Mouse (Mus musculus) adrenal gland, postnatal 25 days (tissue): ENCODE measurements at regions not wholly inside any gene's neighbourhood (a gene's known extent, or its start where the extent isn't known, plus 50 kb on each side); places are given as distances from the start of the nearest gene placed in this dataset.

ENCODE experiments used
- DNase-seq: peaks from one replicate; pipeline ENCODE4 v3.0.0; 2021; ENCODE audit warnings: mixed read lengths

DNA sequence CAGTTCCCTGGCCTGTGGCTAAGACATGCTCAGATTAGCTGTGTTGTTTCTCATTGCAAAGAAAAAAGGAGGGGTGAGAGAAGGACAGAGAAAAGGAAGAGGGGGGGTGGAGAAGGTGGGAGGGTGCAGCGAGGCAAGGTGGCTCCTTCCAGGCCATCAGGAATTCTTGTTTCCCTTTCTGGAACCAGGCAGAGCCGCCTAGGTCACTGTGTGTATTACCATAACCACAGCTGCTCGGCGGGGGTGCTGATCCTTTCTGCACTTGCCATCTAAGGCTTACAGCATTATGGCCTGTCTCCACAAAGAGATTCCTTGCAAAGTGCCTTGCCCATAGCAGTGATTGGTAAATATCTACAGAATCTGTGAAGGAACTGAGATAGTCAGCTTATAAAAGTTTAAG is 493.1 kb upstream of the Cdh4 start:
- no peak for DNase-seq

DNA sequence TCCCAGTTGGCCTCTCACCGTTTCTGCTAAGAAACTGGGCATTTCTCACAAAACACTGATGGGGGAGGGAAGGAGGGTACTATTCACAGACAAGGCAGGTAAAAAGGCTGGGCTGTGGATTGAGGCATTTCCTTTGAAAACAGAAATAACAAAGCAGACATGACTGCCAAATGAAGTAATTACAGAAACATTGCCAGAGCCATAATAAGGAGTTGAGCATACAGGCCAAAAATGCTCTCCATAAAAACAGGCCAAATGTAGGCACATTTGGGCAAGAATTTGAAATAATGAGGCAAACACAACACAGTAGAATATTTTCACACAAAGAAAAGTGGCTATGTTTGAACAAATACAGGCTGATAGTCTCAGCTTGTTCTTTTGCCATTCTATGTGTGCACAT is 491.9 kb upstream of the Cdh4 start:
- no peak for DNase-seq

DNA sequence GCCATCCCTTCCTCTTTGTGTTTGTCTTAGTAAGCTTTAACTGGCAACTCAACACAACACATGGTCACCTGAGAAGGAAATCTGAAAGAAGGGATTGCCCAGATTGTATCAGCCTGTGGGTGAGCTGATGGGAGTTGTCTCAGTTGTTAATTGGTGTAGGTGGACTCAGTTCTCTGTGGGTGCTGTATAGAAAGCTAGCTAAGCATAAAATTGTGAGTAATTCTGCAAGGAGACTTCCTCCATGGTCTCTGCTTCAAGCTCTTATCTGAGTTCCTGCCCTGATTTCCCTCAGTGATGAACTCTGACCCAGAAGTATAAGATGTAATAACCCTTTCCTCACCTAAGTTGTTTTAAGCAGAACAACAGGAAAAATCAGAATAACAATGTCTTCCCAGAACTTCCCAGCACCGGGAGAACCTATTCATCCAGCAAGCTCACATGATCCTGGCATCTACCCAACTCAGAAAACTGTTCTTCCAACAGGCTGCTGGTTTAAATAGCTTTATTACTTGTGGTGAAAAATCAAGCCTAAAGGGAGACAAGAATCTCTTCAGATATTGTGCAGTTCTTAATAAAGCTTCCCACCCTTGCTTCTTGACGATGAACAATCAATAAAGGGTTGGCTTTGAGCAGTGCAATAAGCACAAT is 487.7 kb upstream of the Cdh4 start:
- DNase-seq, result no peak

DNA sequence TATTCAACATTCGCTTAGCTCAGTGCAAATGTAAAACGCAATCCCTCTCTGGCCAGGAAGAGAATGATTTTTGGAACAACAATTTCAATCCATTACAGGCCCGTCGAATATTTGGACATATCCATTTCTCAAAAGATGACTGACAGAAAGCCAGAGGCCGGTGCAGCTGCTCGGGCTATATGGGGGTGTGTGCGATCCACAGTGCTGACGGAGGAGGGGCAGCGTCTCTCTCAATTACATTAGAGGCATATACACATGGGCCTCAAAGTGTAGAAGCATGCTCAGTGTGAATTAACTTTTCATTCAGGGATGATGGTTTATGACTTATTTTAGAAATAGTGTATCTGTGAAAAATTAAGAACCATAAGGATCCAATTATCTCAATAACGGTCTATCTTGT is 483.4 kb upstream of the Cdh4 start:
- DNase-seq, result no peak

DNA sequence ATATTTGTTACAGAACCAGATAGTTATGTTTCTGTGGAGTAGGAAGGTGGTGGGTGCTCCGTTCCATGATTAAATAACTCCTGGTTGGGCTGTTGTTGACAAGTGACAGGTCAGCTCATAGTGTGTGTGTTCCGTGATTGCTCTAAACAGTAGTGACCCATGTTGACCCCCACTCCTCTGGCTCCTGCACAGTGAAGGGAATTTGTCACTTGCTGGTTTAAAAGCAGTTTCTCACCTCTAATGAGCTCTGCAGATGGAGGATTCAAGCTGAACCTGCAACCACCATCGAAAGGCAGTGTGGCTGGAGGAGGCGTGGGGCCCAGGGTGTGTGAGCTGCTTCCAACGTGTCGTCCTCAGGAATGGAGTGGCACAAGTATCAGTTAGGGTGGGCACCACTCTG is 482.6 kb upstream of the Cdh4 start:
- no peak for DNase-seq

DNA sequence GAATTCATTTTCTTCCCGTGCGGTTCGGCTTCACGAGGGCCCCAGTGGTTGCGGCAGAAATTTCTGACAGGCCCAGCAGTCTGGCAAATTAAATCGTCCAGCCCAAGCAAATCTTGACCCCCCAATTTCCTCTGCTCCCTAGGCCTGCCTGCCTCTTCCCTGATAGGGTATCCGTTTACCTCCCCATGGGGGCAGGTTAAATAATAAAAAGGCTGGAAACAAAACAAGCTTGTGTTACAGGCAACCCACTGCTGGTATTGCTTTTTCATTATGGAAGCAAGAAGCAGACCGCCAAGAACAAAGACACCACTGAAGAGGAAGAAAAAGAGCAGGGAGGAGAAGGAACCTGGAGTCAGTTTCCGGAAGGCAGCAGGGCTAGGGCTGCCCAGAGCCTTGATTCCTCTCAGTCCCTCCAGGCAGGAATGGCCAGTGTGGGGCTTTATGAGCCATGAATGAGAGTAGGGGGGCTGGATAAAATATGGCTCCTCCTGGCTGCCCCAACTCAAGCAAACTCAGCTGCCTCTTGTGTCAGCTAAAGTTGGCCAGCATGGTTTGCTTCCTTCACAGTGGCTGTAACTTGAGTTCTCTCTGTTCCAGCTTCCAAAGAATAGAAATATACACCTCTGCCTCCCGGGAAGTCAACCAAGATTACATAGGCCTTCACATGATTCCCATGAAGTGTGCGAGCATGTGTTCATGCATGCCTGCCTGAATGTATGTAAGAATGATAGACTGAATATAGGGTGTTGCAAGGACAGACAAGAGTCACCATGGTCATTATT is 474.5 kb upstream of the Cdh4 start:
- DNase-seq, result no peak

DNA sequence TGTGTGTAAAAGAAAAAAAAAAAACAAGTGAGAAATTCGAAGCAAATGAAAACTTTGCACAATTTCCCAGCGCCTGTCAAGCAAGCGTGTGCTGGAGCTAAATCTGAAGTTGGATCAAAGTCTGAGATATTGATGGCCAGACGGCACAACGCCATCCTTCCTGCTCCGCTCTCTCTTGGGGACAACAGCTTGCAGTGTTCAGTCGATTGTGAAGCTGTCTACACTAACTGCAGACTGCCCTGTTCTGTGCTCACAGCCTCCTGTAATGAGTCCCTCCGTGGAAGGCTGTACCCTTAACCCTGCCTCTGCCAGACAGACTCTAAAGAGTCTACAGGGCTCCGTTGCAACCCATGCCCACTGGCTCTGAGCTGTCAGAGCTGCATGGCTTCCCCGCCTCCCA is 472.5 kb upstream of the Cdh4 start:
- DNase-seq, result no peak

DNA sequence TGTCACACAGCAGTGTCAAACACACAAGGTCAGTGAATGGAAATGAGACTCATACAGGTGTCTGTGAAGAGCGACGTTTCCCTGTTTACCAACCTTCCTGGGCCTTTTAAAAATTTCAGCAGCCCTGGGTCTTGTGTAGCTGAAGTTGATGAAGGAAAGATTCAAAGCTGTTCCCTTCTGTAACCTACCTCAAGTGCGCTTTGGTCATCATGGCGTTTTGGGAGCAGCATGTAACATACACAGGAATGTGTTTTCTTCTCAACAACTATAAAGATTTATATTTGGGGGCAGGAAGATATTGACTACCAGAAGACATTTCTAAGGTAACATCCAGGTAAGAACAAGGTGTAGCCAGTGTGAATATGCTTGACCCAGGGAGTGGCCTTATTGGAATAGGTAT is 466.9 kb upstream of the Cdh4 start:
- DNase-seq, result no peak

DNA sequence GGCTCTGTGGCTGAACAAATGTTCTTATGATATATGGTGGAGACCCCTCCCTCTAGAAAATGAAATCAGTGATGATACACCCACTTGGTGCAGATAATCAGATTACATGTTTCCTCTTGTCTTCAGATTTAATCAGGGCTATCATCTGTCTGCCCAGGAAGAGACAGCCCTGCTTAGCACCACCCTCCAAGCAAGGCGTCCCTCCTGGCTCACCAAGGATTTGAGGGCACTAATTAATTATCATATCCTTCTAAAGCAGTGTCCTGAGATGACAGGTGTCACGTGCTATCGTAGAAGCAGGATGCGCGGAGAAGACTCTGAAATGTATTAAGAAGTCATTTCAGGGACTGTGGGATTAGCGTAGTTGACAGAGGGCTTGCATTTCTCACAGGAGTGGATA is 466.2 kb upstream of the Cdh4 start:
- DNase-seq, result no peak

DNA sequence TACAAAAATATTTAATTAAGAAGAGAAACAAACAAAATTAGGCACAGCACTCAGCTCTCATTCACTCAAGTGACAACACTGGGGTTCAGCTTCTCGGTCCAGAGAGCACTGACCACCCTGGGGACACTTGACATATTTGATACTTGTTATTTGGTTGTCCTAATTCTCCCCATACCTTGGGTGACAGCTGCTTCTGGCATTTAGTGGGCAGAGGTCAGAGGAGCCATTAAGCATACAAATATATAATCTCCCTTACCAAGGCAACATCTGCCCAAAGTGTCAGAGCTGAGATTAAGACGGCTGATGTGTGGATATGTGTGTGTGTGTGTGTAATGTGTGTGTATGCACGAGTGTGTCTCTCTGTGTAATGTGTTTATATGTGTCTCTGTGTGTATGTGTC is 465.7 kb upstream of the Cdh4 start:
- DNase-seq, result no peak

DNA sequence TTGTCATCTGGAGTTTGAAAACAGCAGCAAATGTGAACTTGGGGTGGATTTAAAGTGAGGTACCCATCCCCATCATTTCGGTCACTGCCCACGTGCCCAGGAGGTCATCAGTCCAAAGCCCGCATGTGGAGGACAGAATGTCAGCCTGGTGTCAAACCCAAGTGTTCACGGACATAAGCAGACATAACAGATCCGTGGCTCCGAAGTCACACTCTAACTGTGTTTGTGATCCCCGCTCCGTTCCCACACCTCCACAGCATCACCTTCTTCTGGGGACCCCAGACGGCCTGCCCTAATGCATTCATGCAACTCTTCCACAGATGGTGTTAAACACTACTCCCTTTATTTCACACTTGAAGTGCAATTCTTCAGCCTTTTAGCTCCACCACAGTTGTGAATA is 462.8 kb upstream of the Cdh4 start:
- DNase-seq, result no peak

DNA sequence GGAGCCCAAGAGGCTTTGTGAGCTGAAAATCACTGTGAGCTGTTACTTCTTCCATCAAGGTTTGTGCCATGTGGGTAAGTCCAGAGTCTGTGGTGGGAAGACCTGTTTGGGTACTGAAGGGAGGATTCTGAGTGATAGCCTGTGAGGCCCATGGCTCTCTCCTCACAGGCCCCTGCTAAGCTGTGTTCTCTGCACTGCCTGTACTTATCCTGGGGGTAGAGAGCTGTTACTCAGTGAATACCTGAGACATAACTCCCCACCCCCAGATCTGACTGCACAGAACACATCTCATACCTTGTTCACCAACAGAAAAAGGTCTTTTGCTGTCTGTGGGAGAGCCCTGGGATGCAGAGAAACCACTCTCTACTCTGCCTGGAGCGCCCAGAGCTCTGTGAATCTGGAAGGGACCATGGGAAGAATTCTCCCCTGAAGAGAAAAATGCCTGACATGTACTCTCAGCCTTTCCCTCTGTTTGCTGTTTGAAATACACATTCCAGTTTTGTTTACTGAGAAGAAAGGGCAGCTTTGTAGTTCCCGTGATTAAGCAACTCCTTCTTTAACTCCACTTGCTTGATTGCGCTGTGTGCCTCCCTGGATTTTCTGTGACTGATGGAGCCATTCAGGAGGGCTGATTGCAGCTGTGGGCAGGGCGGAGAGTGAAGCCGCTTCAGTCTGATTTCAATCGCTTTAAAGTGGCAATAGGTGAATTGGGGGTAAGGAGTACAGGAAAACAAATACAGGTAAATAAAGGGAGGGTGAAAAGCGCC is 460.3 kb upstream of the Cdh4 start:
- DNase-seq, result no peak

DNA sequence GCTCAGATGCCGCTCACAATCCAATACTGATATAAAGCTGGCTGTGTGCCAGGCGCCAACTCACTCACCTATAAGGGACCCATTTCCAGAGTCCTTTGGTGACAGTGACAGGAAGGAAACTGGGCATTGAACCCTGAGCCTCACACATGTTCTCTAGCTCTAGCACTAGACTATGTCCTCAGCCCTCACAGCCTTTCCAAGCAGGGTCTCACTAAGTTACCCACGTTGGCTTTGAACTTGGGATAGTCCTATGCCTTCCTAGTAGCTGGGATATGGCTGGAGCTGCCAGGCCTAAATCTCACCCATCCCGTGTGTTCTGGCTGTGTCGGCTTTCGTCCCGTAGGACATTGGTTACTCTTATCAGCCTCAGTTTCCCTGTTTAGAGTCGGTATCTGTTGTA is 458.4 kb upstream of the Cdh4 start:
- DNase-seq, result no peak

DNA sequence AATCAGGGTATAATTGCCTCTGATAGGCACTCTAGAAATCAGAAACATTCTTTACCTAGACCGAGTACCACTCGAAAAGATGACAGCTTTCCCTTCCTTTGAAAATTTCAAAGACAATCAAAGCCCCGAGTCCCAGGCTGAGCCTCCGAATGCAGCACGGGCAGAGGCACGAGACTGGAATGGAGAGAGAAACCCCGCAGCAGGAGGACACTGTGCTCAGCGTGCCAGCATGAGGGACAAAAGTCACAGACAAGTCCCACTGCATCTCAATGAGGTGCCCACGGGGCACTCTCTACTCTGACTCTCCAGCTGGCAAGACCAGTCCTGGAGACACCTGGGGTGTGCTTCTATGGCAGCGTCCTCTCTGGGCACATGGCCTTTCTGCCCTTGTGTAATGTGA is 454.3 kb upstream of the Cdh4 start:
- no peak for DNase-seq

DNA sequence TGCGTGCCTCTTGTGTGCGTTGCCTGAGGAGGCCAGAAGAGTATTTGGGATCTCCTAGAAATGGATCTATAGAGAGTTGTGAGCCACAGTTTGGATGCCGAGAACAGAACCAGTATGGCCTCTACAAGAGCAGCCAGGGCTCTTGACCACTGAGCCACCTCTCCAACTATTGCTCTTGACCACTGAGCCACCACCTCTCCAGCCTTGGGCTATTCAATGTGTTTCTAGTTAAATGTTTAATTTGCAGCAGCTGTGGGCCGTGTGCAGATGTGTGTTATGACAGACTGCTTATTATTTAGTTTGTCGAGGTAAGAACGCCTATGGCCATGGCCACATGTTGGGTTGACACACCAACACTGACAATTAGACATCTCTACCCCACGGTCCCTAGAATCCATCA is 452.9 kb upstream of the Cdh4 start:
- no peak for DNase-seq

DNA sequence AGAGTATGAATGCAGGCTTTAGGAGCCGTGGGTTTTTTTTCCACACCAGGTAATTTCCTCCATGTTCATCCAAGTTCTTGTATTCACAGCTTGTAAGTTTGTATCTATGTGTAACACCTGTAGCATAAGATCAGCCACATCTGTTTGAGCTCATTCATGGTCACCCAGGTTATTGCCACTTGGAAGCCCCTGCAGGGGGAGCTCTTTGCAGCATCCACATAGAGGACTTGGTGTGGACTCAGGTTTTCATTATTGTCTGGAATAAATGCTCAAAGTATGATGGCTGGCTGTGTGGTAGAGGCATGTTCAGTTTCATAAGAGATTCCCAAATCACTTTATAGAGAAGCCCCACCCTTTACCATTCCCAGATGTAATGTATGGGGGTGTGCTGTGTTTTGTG is 452.4 kb upstream of the Cdh4 start:
- no peak for DNase-seq

DNA sequence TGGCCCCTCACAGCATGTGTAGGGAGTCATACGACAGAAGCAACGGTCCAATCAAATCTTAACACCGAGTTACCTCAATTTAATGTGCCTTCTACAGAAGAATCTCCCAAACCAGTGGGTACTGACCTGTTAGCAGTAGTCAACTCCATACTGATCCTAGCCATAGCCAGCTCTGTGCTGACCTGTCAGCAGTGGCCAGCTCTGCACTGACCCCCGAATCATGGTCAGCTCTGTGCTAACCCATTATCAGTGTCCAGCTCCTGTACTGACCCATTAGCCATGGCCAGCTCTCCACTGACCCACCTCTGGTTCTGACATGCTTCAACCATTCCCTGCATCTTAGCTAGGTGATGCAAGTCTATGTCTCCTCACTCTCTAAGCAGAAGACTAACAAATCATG is 451.3 kb upstream of the Cdh4 start:
- DNase-seq, result no peak

DNA sequence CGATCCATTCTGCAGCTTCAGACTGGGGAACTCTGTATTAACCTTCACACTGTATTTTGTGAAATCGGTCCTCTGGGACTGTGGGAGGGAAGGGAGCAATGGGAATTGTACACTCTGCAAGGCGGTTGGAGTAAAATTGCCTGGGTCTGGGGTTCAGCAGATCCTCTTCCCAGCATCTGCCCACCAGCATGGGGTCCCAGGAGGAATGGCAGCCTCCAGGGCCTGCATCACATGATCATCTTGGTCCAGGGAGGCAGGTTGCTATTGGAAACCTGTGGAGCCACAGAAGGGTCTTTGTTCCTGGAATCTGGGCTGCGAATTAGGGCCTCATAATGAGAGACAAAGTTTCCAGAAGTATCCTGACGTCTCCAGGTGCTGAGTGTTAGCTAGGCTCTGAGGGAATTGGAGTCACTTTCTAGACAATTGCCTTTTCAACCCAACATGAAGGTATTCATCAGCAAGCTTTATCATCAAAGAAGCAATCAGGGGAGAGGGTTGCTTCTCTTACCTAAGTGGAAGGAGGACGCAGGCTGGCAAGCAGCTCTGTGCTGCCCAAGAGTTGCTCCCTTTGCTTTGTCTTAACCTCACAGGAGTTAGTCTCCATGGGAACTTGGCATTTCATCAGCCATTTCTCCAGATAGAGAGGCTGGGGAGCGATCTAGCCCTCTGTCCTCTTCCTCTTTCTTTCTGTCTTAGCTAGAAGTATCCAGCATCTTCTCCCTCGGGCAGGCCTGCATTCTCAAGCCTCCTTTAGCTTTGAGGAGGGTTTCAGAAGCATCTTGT is 449.7 kb upstream of the Cdh4 start:
- no peak for DNase-seq

DNA sequence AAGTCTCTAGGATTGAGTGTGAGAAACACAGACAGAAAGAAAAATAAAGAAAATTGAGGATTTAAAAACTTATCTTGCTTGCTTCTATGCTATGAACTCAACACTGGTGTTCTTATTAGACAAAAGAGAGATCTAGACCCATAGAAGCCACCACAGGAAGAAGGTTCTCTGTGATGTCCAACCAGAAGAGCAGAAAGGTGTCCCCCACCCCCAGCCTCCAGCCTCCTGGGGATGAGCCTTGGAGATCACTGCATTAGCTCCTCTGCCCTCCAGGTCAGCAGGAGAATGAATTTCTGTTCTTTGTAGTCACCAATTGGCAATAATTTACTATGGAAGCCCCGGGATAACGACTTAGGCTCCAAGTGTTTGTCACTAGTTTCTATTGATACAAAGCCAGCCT is 444.3 kb upstream of the Cdh4 start:
- DNase-seq, result no peak

DNA sequence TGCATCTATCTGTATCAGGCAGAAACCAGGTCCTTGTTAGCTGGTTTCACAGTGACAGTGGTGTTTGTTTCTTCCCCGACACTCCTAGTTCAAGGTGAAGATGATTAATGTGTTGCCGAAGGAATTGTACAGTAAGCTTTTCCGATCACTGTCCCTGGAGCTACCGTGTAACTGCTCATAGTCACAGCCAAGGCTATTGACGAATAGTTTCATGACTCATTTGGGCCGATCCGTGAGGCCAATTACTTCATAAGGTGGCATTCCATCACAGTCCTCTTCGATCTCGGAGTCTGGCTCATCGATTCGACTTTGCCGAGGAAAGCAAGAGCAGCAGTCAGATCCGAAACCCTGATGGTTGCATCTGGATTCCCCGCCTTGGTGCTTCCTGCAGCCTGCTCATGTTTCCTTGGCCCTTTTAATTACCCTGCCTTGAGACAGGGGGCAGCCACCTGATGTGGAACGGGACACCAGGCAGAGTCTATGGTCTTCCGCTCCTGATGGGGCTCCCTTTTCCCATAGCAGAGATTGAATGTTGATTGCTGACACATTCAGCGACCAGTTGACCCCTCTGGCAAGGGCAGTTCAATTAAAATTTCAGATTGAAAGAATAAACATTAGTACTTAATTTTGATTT is 441.7 kb upstream of the Cdh4 start:
- no peak for DNase-seq

DNA sequence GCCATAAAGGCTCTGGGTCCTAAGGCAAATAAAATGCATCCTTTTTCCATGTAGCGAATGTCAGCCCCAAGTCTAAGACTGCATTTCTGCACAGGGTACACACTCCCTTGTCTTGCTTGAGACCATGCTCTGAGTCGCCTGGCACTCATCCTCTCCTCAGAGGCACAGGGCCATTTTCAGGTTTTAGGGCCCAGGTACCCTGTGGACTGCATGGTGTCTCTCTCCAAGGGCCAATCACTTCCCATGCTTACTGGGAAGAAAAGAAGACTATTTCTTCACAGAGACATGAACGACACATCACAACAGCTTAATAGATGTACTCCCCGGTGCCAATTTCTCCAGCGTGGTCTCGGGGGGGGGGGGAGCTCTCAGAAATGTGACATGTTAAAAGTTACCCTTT is 434.5 kb upstream of the Cdh4 start:
- DNase-seq, result no peak

DNA sequence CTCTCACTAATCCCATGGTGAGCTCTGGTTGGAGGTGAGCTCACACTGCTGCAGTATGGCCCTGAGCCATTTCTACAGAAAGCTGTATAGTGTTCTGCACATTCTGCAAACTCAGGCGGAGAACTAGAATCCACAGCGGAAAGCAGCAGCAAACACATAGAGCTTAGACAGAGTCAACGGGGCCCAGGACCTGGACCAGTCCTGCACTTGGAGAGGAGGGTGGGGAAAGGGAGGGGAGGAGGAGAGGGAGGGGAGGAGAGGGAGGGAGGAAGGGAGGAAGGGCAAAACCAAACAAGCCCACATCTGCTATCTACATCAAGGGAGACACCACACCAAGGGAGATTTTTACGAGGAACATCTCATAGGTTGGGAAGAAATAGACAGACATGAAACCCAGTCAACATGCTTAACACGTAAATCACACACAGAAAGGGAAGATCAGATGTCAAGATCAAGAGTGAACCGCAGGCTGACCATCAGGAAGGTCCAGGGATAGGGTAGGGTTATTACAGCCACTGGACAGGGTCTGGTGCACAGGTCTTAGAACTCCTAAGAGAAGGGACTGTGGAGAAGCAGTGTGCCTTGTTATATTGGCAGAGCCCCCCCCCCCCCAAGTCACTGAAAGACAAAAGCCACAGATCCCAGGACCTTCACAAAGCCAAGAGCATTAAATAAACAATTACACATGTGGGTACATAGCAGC is 428.2 kb upstream of the Cdh4 start:
- DNase-seq, result no peak
